Mouse (Mus musculus) liver, embryonic 14.5 days (tissue): ENCODE measurements around the gene Tdrd6. TPM values are rescaled to one million over a fixed set of nuclear protein-coding genes. Genes with fewer than 3 reads are reported as not detected.

Experiments
- ATAC-seq: fragments of 200-750 bp; cut with Nextera tagmentation; 2 replicates; pipeline ENCODE4 v1.8.0; 2017; ENCODE audit warnings: moderate number of reproducible peaks, mild to moderate bottlenecking, moderate library complexity; ENCODE audit not compliant: insufficient read depth
- DNase-seq, 3 experiments: peaks; one replicate each; pipeline ENCODE4 v3.0.0-alpha.2; 2012 to 2013; ENCODE audit warnings: low read depth in 3 of 3, low spot score in 3 of 3
- H3K27ac ChIP-seq: fragments of 300-500 bp; sonication (generic); 2 replicates; pipeline ENCODE4 v1.5.1; 2014; ENCODE audit warnings: moderate library complexity, mild to moderate bottlenecking, control low read depth, inconsistent platforms
- H3K27me3 ChIP-seq: fragments of 300-500 bp; sonication (generic); 2 replicates; pipeline ENCODE4 v1.6.1; 2014; ENCODE audit warnings: mild to moderate bottlenecking, low read length, moderate library complexity; ENCODE audit not compliant: control insufficient read depth, insufficient read depth
- H3K36me3 ChIP-seq: fragments of 300-500 bp; sonication (generic); replicated peaks from 2 replicates; pipeline ENCODE4 v1.6.1; 2014; ENCODE audit warnings: low read depth; ENCODE audit not compliant: control insufficient read depth, insufficient read depth
- H3K4me1 ChIP-seq, 2 experiments: fragments of 200-500 bp in 1 of 2; fragments of 300-500 bp in 1 of 2; sonication (generic) in 1 of 2; replicated peaks; 2 replicates each; pipeline ENCODE4 v1.6.1; 2012 to 2014; ENCODE audit warnings: antibody characterized with exemption in 1 of 2, inconsistent platforms in 1 of 2, low read length in 1 of 2; ENCODE audit not compliant: control insufficient read depth in 2 of 2, insufficient read depth in 2 of 2
- H3K4me2 ChIP-seq: fragments of 300-500 bp; sonication (generic); 2 replicates; pipeline ENCODE4 v1.6.1; 2014; ENCODE audit warnings: low read depth, mild to moderate bottlenecking, control low read depth, moderate library complexity
- H3K4me3 ChIP-seq, 2 experiments: fragments of 200-500 bp in 1 of 2; fragments of 300-500 bp in 1 of 2; sonication (generic) in 1 of 2; 2 replicates each; pipeline ENCODE4 v1.5.1; 2012 to 2014; ENCODE audit warnings: low read depth in 2 of 2, low read length in 2 of 2, mild to moderate bottlenecking in 2 of 2, control low read depth in 1 of 2, inconsistent platforms in 1 of 2, moderate library complexity in 1 of 2; ENCODE audit not compliant: insufficient read depth in 1 of 2
- H3K9ac ChIP-seq: fragments of 300-500 bp; sonication (generic); replicated peaks from 2 replicates; pipeline ENCODE4 v1.6.1; 2014; ENCODE audit warnings: mild to moderate bottlenecking, control low read depth, moderate library complexity
- H3K9me3 ChIP-seq: fragments of 300-500 bp; sonication (generic); 2 replicates; pipeline ENCODE4 v1.6.1; 2016; ENCODE audit warnings: low read length, mixed read lengths; ENCODE audit not compliant: control insufficient read depth
- CTCF ChIP-seq: IDR thresholded peaks from 2 replicates; pipeline ENCODE4 v1.5.1; 2016; ENCODE audit warnings: antibody characterized with exemption, low read depth, control low read depth
- EP300 ChIP-seq: IDR thresholded peaks from 2 replicates; pipeline ENCODE4 v1.6.1; 2016; ENCODE audit warnings: antibody characterized with exemption, low read depth
- WGBS: fragments of 180-500 bp; shearing (Covaris S2); extraction: QIAGEN DNeasy Blood & Tissue Kit; methylation state at CpG from one replicate; pipeline ENCODE4 v1.1.7; 2014; ENCODE audit not compliant: insufficient replicate concordance; 5-methylcytosine and 5-hydroxymethylcytosine counted together
- polyA plus RNA-seq, 2 experiments: library from polyadenylated mRNA; depleted of rRNA in 1 of 2; stranded (reverse) in 1 of 2; unstranded in 1 of 2; fragments of >200 nt; fragmentation: Nextera tagmentation in 1 of 2; extraction: Ambion mirVana in 1 of 2; gene quantifications; 2 replicates each; pipeline versions ENCODE4 v1.2.1 to v1.2.3; 2012 to 2014

The Tdrd6 gene
- polyA plus RNA-seq, 2 experiments = 0.08 TPM; not detected in 1

- Histone ChIP-seq H3K9ac (no peak overlapping the region), H3K4me3 (no peak overlapping the region), H3K27ac (no peak overlapping the region), H3K4me1 (0 out of 4 replicates have a peak, but pooled peaks cover 0 to 2% of the 10 kb centered on the region in 2 experiments), H3K4me2 (no peak overlapping the region; the same call in 1 of the 2 replicates), H3K9me3 (no peaks in the 10 kb centered on the region), H3K27me3 (no peaks in the 10 kb centered on the region), H3K36me3 (no peaks in the 10 kb centered on the region)
- no peak for ATAC-seq
- no peak for TF ChIP-seq EP300
- TF ChIP-seq CTCF = no peak
- WGBS = 53% methylated on average over 6 of the region's 6 CpGs
- no peak for DNase-seq
Measured at GRCm38 (mm10) chr17:43669145-43669695, 39.1 kb upstream of the Tdrd6 start.

GRCm38 (mm10) chr17:43667290-43667843, 37.3 kb upstream of the Tdrd6 start, which contains the start of gene Cyp39a1:
Gene Cyp39a1, plus strand, starts transcription at chr17:43667425.
- H3K4me1 ChIP-seq = 0 out of 4 replicates have a peak, but pooled peaks cover 0 to 2% of the 10 kb centered on the region in 2 experiments
- ATAC-seq = no peak
- no peaks in the 10 kb centered on the region for H3K9me3 ChIP-seq
- TF ChIP-seq CTCF (no peak), EP300 (no peak)
- no peak within 1 kb of the TSS for H3K27ac ChIP-seq
- H3K9ac ChIP-seq = peak within 1 kb of the TSS; percentile 44
- no peaks in the 10 kb centered on the region for H3K36me3 ChIP-seq
- H3K4me3 ChIP-seq = peak within 1 kb of the TSS; percentile 62 to 65
- H3K4me2 ChIP-seq = peak within 1 kb of the TSS; percentile 71
- no peak for DNase-seq
- WGBS = 1% methylated on average over 17 of the region's 17 CpGs
- H3K27me3 ChIP-seq = no peaks in the 10 kb centered on the region

GRCm38 (mm10) chr17:43666576-43667289, 36.6 kb upstream of the Tdrd6 start, which contains the start of gene Slc25a27:
Gene Slc25a27, minus strand, starts transcription at chr17:43667214.
- ATAC-seq (peak; percentile 90), DNase-seq (peak; percentile 64 to 66 (median 65))
- H3K4me2 ChIP-seq = peak within 1 kb of the TSS; percentile 71
- no peak for TF ChIP-seq CTCF
- no peak for TF ChIP-seq EP300
- no peaks in the 10 kb centered on the region for H3K27me3 ChIP-seq
- H3K4me1 ChIP-seq = 0 out of 4 replicates have a peak, but pooled peaks cover 0 to 2% of the 10 kb centered on the region in 2 experiments
- peak within 1 kb of the TSS; percentile 62 to 65 for H3K4me3 ChIP-seq
- H3K36me3 ChIP-seq = no peaks in the 10 kb centered on the region
- no peaks in the 10 kb centered on the region for H3K9me3 ChIP-seq
- H3K9ac ChIP-seq = peak within 1 kb of the TSS; percentile 44
- H3K27ac ChIP-seq = no peak within 1 kb of the TSS
- WGBS = 1% methylated on average over 41 of the region's 41 CpGs

- TF ChIP-seq CTCF = peak; percentile 18; the same call in 1 of the 2 replicates
- no peak for TF ChIP-seq EP300
- ATAC-seq (no peak), DNase-seq (no peak)
- 59% methylated on average over 14 of the region's 14 CpGs for WGBS
- no peaks in the 10 kb centered on the region for H3K27me3 ChIP-seq
- H3K4me1 ChIP-seq = no peaks in the 10 kb centered on the region
- no peak overlapping the region for H3K9ac ChIP-seq
- no peak overlapping the region for H3K4me3 ChIP-seq
- no peaks in the 10 kb centered on the region for H3K9me3 ChIP-seq
- H3K27ac ChIP-seq = no peak overlapping the region
- no peak overlapping the region for H3K4me2 ChIP-seq
- H3K36me3 ChIP-seq = no peaks in the 10 kb centered on the region
Measured at GRCm38 (mm10) chr17:43651314-43652046, 21.4 kb upstream of the Tdrd6 start.
